Mouse (Mus musculus): Measurements from ENCODE around the gene Irs1. TPM values are rescaled to one million over a fixed set of nuclear protein-coding genes. Genes with fewer than 3 reads are reported as not detected.

Gene Irs1
- polyA plus RNA-seq, 1 experiment = 6.3 TPM

DNA sequence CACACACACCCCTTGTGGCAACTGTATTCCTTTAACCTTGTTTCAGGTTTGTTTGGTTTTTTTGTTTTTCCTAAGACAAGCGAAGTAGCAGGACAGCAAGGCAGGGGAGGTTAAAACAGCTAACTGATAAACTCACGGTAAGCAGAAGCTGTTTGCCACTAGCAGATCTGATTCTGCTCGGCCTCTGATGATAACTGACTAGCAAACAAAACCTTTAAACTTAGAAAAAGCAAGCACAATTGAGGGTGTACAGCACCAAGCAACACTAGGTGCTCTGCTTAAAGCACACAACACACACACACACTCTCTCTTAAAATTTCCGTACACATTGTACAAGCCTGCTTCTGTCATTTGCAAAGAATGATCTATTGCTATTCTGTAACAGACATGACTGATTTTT, 6.8 kb downstream of the Irs1 start:
- H3K27ac ChIP-seq (ENCODE audit: insufficient read depth, low read length) = peak overlapping the region; percentile 89; the same call in 1 of the 2 replicates
- H3K4me1 ChIP-seq (ENCODE audit: control insufficient read depth, insufficient read depth, low read length) = peaks cover 9% of the 10 kb centered on the region
- H3K4me3 ChIP-seq (ENCODE audit: insufficient read depth, low read length) = peak overlapping the region; percentile 58
- no peak for TF ChIP-seq POLR2A (IDR thresholded peaks at IDR 0.05; ENCODE audit: extremely low read depth, insufficient read depth, low read length)
- no peak for TF ChIP-seq CTCF (IDR thresholded peaks at IDR 0.05; ENCODE audit: extremely low read depth, insufficient read depth, low read length)

DNA sequence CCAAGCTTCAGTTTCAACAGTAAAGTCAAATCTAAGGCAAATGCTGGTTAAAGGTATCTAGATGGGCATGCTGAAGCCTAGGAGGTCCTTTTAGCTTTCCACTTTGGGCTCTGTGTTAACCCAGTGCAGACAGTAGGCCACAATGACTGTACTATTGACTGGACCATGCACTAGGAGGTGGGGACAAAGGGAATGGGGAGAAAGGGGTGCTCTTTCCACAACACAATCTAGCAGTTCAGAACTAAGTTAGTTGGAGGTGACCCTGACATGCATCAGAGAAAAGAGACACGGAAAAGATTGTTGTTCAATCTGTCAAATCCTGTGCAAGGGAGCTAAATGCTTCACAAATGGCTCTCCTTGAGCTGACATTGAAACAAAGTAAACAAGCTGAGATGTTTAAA, 7.3 kb downstream of the Irs1 start:
- TF ChIP-seq POLR2A (IDR thresholded peaks at IDR 0.05; ENCODE audit: extremely low read depth, insufficient read depth, low read length) (no peak), CTCF (IDR thresholded peaks at IDR 0.05; ENCODE audit: extremely low read depth, insufficient read depth, low read length) (no peak)
- Histone ChIP-seq H3K4me1 (ENCODE audit: control insufficient read depth, insufficient read depth, low read length) (peaks cover 9% of the 10 kb centered on the region; the same call in 1 of the 2 replicates), H3K4me3 (ENCODE audit: insufficient read depth, low read length) (peak overlapping the region; percentile 58), H3K27ac (ENCODE audit: insufficient read depth, low read length) (peak overlapping the region; percentile 89)

DNA sequence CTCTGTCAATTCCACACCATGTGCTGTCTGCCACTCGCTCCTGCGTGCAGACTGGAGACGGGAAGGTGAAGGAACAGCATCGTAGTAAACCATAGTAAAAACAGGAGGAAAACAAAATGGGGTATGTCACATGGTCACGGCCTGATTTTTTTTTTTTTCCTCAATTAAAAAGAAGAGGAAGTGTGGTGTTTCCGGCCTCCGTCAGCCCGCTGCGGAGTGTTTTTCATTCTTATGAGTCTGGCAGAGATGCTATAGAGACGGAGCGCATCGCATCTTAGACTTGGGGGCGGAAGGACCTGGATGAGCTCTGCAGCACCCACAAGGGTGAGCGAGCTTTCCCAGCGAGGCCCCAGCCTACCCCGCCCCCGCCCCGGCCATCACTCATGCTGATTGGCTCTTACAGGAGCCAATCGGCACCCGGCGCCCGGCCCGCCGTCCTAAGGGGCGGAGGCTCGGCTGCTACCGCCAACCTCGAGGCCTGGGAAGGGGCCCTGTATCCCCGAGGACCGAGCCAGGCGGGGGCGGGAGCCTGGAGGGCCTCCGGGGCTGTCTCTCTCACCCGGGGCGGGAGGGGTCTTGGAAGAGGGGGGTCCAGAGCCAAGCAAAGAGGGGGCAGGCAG, 8.1 kb downstream of the Irs1 start:
- TF ChIP-seq CTCF (IDR thresholded peaks at IDR 0.05; ENCODE audit: extremely low read depth, insufficient read depth, low read length) = no peak
- peak; percentile 72 for TF ChIP-seq POLR2A (IDR thresholded peaks at IDR 0.05; ENCODE audit: extremely low read depth, insufficient read depth, low read length)
- Histone ChIP-seq H3K27ac (ENCODE audit: insufficient read depth, low read length) (peak overlapping the region; percentile 89), H3K4me1 (ENCODE audit: control insufficient read depth, insufficient read depth, low read length) (peaks cover 9% of the 10 kb centered on the region; the same call in 1 of the 2 replicates), H3K4me3 (ENCODE audit: insufficient read depth, low read length) (peak overlapping the region; percentile 58)

DNA sequence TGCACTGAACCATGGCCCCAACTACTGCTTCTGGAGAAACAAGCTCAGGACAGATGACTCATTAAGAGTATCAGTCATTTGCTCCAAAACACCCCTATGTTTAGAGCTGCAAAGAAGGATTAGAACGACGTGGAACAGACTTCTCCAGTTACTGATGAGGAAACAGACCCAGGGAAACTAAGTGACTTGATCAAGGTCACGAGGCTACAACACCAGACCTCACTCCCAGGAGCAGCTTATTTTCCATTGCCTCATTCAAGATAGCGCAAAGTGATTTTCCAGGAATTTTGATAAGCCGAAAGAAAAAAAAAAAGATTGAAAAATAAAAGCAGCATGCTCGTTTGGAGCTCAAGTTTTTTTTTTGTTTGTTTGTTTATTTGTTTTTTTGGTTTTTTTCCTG, 9.4 kb downstream of the Irs1 start:
- no peak for TF ChIP-seq POLR2A (IDR thresholded peaks at IDR 0.05; ENCODE audit: extremely low read depth, insufficient read depth, low read length)
- TF ChIP-seq CTCF (IDR thresholded peaks at IDR 0.05; ENCODE audit: extremely low read depth, insufficient read depth, low read length) = no peak
- Histone ChIP-seq H3K4me1 (ENCODE audit: control insufficient read depth, insufficient read depth, low read length) (peaks cover 7% of the 10 kb centered on the region; the same call in 1 of the 2 replicates), H3K4me3 (ENCODE audit: insufficient read depth, low read length) (no peak overlapping the region), H3K27ac (ENCODE audit: insufficient read depth, low read length) (no peak overlapping the region)

- H3K4me1 ChIP-seq (ENCODE audit: control insufficient read depth, insufficient read depth, low read length) = peaks cover 7% of the 10 kb centered on the region; the same call in 1 of the 2 replicates
- no peak overlapping the region for H3K4me3 ChIP-seq (ENCODE audit: insufficient read depth, low read length)
- H3K27ac ChIP-seq (ENCODE audit: insufficient read depth, low read length) = no peak overlapping the region
- TF ChIP-seq CTCF (IDR thresholded peaks at IDR 0.05; ENCODE audit: extremely low read depth, insufficient read depth, low read length) = no peak
- TF ChIP-seq POLR2A (IDR thresholded peaks at IDR 0.05; ENCODE audit: extremely low read depth, insufficient read depth, low read length) = no peak
Measured at GRCm38 (mm10) chr1:82279768-82280167, 11.4 kb downstream of the Irs1 start.

GRCm38 (mm10) chr1:82274361-82274760, 16.9 kb downstream of the Irs1 start:
- TF ChIP-seq CTCF (IDR thresholded peaks at IDR 0.05; ENCODE audit: extremely low read depth, insufficient read depth, low read length) = no peak
- no peak for TF ChIP-seq POLR2A (IDR thresholded peaks at IDR 0.05; ENCODE audit: extremely low read depth, insufficient read depth, low read length)
- Histone ChIP-seq H3K4me3 (ENCODE audit: insufficient read depth, low read length) (no peak overlapping the region), H3K4me1 (ENCODE audit: control insufficient read depth, insufficient read depth, low read length) (0 out of 2 replicates have a peak, but pooled peaks cover 2% of the 10 kb centered on the region), H3K27ac (ENCODE audit: insufficient read depth, low read length) (no peak overlapping the region)

DNA sequence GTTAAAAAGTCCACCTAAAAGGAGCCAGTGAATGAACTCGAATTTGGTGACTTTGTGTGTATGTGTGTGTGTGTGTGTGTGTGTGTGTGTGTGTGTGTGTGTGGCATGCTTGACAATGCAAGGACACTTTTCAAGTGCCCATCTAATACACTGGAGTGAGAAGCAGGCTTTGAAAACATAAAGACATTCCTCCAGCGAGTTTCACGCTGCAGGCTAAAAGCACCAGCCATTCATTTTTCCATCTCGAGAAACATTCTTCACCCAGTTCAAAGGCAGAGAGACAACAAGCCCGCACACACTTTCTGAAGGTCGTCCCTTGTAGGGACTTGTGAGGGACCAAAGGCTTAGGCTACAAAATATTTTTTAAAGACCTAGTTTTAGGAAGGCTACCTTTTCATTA, 17.7 kb downstream of the Irs1 start:
- Histone ChIP-seq H3K27ac (ENCODE audit: insufficient read depth, low read length) (no peak overlapping the region), H3K4me1 (ENCODE audit: control insufficient read depth, insufficient read depth, low read length) (0 out of 2 replicates have a peak, but pooled peaks cover 2% of the 10 kb centered on the region), H3K4me3 (ENCODE audit: insufficient read depth, low read length) (no peak overlapping the region)
- TF ChIP-seq CTCF (IDR thresholded peaks at IDR 0.05; ENCODE audit: extremely low read depth, insufficient read depth, low read length) (no peak), POLR2A (IDR thresholded peaks at IDR 0.05; ENCODE audit: extremely low read depth, insufficient read depth, low read length) (no peak)

DNA sequence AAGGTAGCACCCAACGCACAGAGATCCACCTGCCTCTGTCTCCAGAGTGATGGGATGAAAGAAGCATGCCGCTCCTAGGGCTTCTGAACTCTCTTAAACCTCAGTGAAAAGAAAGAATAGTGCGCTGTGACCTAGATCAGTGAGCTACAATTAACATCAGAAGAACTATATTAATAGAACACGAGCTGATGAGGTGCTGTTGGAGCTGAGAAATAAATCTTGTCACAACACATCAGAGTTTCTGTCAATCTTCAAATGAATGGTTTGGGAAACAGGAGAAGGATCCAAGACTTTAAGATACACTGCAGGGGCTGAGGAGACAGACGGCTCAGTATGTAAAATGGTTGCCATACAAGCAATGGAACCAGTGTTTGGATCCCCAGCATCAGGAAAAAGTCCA, 19.0 kb downstream of the Irs1 start:
- Histone ChIP-seq H3K27ac (ENCODE audit: insufficient read depth, low read length) (no peak overlapping the region), H3K4me1 (ENCODE audit: control insufficient read depth, insufficient read depth, low read length) (0 out of 2 replicates have a peak, but pooled peaks cover 2% of the 10 kb centered on the region), H3K4me3 (ENCODE audit: insufficient read depth, low read length) (no peak overlapping the region)
- TF ChIP-seq POLR2A (IDR thresholded peaks at IDR 0.05; ENCODE audit: extremely low read depth, insufficient read depth, low read length) (no peak), CTCF (IDR thresholded peaks at IDR 0.05; ENCODE audit: extremely low read depth, insufficient read depth, low read length) (no peak)

DNA sequence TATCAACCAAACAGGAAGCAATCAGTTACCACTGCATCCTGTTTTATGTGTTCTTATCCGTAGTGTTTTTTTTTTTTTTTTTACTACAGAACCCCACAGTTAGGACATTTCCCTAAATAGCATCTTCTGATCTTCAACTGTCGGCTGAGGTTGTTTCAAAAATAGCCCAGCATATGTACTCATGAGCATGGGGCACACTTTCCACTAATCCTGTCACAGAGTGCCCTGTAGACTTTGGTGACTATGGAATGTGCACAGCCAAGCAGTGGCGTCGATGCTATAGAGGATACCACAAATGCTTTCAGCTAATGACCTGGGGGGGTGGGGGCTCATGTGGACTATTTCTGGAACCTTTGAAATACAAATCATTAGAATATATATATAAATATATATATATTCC, 23.7 kb downstream of the Irs1 start:
- Histone ChIP-seq H3K4me1 (ENCODE audit: control insufficient read depth, insufficient read depth, low read length) (no peaks in the 10 kb centered on the region), H3K27ac (ENCODE audit: insufficient read depth, low read length) (no peak overlapping the region), H3K4me3 (ENCODE audit: insufficient read depth, low read length) (no peak overlapping the region)
- TF ChIP-seq CTCF (IDR thresholded peaks at IDR 0.05; ENCODE audit: extremely low read depth, insufficient read depth, low read length) (no peak), POLR2A (IDR thresholded peaks at IDR 0.05; ENCODE audit: extremely low read depth, insufficient read depth, low read length) (no peak)

- no peak for TF ChIP-seq CTCF (IDR thresholded peaks at IDR 0.05; ENCODE audit: extremely low read depth, insufficient read depth, low read length)
- no peak for TF ChIP-seq POLR2A (IDR thresholded peaks at IDR 0.05; ENCODE audit: extremely low read depth, insufficient read depth, low read length)
- no peak overlapping the region for H3K4me3 ChIP-seq (ENCODE audit: insufficient read depth, low read length)
- H3K4me1 ChIP-seq (ENCODE audit: control insufficient read depth, insufficient read depth, low read length) = no peaks in the 10 kb centered on the region
- no peak overlapping the region for H3K27ac ChIP-seq (ENCODE audit: insufficient read depth, low read length)
Measured at GRCm38 (mm10) chr1:82262331-82262730, 28.9 kb downstream of the Irs1 start.
